Mouse (Mus musculus): ENCODE measurements around the gene Hpse2. TPM values are rescaled to one million over a fixed set of nuclear protein-coding genes. Genes with fewer than 3 reads are reported as not detected.
"Not testable (repeated sequence)": the region's sequence is repeated elsewhere in the genome, so short reads cannot be mapped to it uniquely, and the experiment has no call there.

Hpse2 gene
- total RNA-seq, 2 experiments from 2014 or later: 0.09 TPM; not detected in 1

GRCm38 (mm10) chr19:42785562-42786220, 602.5 kb downstream of the Hpse2 start:
- no peak for DNase-seq (ENCODE audit: extremely low spot score in 1 of 2, low spot score in 2 of 2)
- TF ChIP-seq CTCF (IDR thresholded peaks at IDR 0.05): no peak
- Histone ChIP-seq H3K4me3 (no peak overlapping the region), H3K27ac (no peak overlapping the region)
- intact Hi-C loops (cut with DNase I): no loop called here

- no peak overlapping the region for H3K4me3 ChIP-seq
- DNase-seq (ENCODE audit: extremely low spot score in 1 of 2, low spot score in 2 of 2): no peak
- peak; percentile 34 for TF ChIP-seq CTCF (IDR thresholded peaks at IDR 0.05)
- no peak overlapping the region for H3K27ac ChIP-seq
- intact Hi-C loops (cut with DNase I): no loop called here
These were observed 603.0 kb downstream of the Hpse2 start for GRCm38 (mm10) chr19:42785129-42785528.

GRCm38 (mm10) chr19:42780156-42780538, 608.0 kb downstream of the Hpse2 start:
- Histone ChIP-seq H3K27ac (peak overlapping the region; percentile 94), H3K4me3 (peak overlapping the region; percentile 71)
- DNase-seq (ENCODE audit: extremely low spot score in 1 of 2, low spot score in 2 of 2); intact Hi-C loops (cut with DNase I): not testable (repeated sequence)

GRCm38 (mm10) chr19:42779531-42780155, 608.5 kb downstream of the Hpse2 start, which contains the start of gene Hps1:
Hps1 (minus strand) TSS chr19:42779978.
- TF ChIP-seq CTCF (IDR thresholded peaks at IDR 0.05): peak; percentile 12
- DNase-seq (ENCODE audit: extremely low spot score in 1 of 2, low spot score in 2 of 2): peak; percentile 87 to 89
- H3K27ac ChIP-seq: peak within 1 kb of the TSS; percentile 94

GRCm38 (mm10) chr19:42777801-42778200, 610.4 kb downstream of the Hpse2 start:
- no peak overlapping the region for H3K4me3 ChIP-seq
- intact Hi-C loops (cut with DNase I): loop anchor here (10.0 kb wide), 1 partner anchor 463 kb away; no protein-coding TSS in a partner anchor
- TF ChIP-seq CTCF (IDR thresholded peaks at IDR 0.05): peak; percentile 65
- H3K27ac ChIP-seq: no peak overlapping the region
- DNase-seq (ENCODE audit: extremely low spot score in 1 of 2, low spot score in 2 of 2): peak in 1 of 2 experiments; percentile 51

More at GRCm38 (mm10) chr19:42779531-42780155, 608.5 kb downstream of the Hpse2 start, which contains the start of gene Hps1:
- H3K4me3 ChIP-seq: peak within 1 kb of the TSS; percentile 71
- intact Hi-C loops (cut with DNase I): loop anchor here (10.0 kb wide), 1 partner anchor 465 kb away; no protein-coding TSS in a partner anchor

GRCm38 (mm10) chr19:42776813-42777212, 611.3 kb downstream of the Hpse2 start:
- peak; percentile 49 for TF ChIP-seq CTCF (IDR thresholded peaks at IDR 0.05)
- Histone ChIP-seq H3K27ac (no peak overlapping the region), H3K4me3 (no peak overlapping the region)
- intact Hi-C loops (cut with DNase I): loop anchor here (10.0 kb wide), 1 partner anchor 462 kb away; no protein-coding TSS in a partner anchor
- no peak for DNase-seq (ENCODE audit: extremely low spot score in 1 of 2, low spot score in 2 of 2)

GRCm38 (mm10) chr19:42770141-42770872, 617.8 kb downstream of the Hpse2 start:
- DNase-seq (ENCODE audit: extremely low spot score in 1 of 2, low spot score in 2 of 2): no peak
- H3K4me3 ChIP-seq: no peak overlapping the region
- intact Hi-C loops (cut with DNase I): loop anchor here (10.0 kb wide), 1 partner anchor 456 kb away; no protein-coding TSS in a partner anchor
- no peak for TF ChIP-seq CTCF (IDR thresholded peaks at IDR 0.05)
- H3K27ac ChIP-seq: no peak overlapping the region

- intact Hi-C loops (cut with DNase I): loop anchor here (10.0 kb wide), 1 partner anchor 455 kb away; no protein-coding TSS in a partner anchor
- DNase-seq (ENCODE audit: extremely low spot score in 1 of 2, low spot score in 2 of 2): no peak
- Histone ChIP-seq H3K27ac (no peak overlapping the region), H3K4me3 (no peak overlapping the region)
- TF ChIP-seq CTCF (IDR thresholded peaks at IDR 0.05): no peak
These were observed 618.5 kb downstream of the Hpse2 start for GRCm38 (mm10) chr19:42769648-42770047.

GRCm38 (mm10) chr19:42767361-42767760, 620.8 kb downstream of the Hpse2 start:
- DNase-seq (ENCODE audit: extremely low spot score in 1 of 2, low spot score in 2 of 2): no peak

GRCm38 (mm10) chr19:42764398-42764797, 623.8 kb downstream of the Hpse2 start:
- TF ChIP-seq CTCF (IDR thresholded peaks at IDR 0.05): no peak
- H3K4me3 ChIP-seq: no peak overlapping the region
- no peak for DNase-seq (ENCODE audit: extremely low spot score in 1 of 2, low spot score in 2 of 2)
- no peak overlapping the region for H3K27ac ChIP-seq
- intact Hi-C loops (cut with DNase I): no loop called here

More at GRCm38 (mm10) chr19:42767361-42767760, 620.8 kb downstream of the Hpse2 start:
- no peak overlapping the region for H3K27ac ChIP-seq
- TF ChIP-seq CTCF (IDR thresholded peaks at IDR 0.05): no peak
- H3K4me3 ChIP-seq: no peak overlapping the region
- intact Hi-C loops (cut with DNase I): no loop called here

- intact Hi-C loops (cut with DNase I): no loop called here
- H3K4me3 ChIP-seq: no peak overlapping the region
- H3K27ac ChIP-seq: no peak overlapping the region
- no peak for DNase-seq (ENCODE audit: extremely low spot score in 1 of 2, low spot score in 2 of 2)
- no peak for TF ChIP-seq CTCF (IDR thresholded peaks at IDR 0.05)
These were observed 631.5 kb downstream of the Hpse2 start for GRCm38 (mm10) chr19:42756671-42757070.

All from left cerebral cortex, adult 2 months (tissue).